Mouse (Mus musculus): ENCODE measurements at regions not wholly inside any gene's neighbourhood (a gene's known extent, or its start where the extent isn't known, plus 50 kb on each side); places are given as distances from the start of the nearest gene placed in this dataset.
"Not testable (repeated sequence)": the region's sequence is repeated elsewhere in the genome, so short reads cannot be mapped to it uniquely, and the experiment has no call there.

GRCm38 (mm10) chr13:58663316-58663715 lies 52.6 kb upstream of the Slc28a3 start:
- no peak for ATAC-seq (replicated peaks; ENCODE audit: insufficient number of reproducible peaks, low FRiP score, low TSS enrichment)
- no peak overlapping the region for H3K9ac ChIP-seq (ENCODE audit: low read depth, low read length)

GRCm38 (mm10) chr13:58668664-58669063 lies 58.0 kb upstream of the Slc28a3 start:
- Histone ChIP-seq H3K4me1 (ENCODE audit: control insufficient read depth, insufficient read depth, low read length) (no peaks in the 10 kb centered on the region), H3K4me3 (ENCODE audit: low read depth, low read length) (no peak overlapping the region), H3K9ac (ENCODE audit: low read depth, low read length) (no peak overlapping the region), H3K36me3 (ENCODE audit: control insufficient read depth, insufficient read depth, low read length) (no peaks in the 10 kb centered on the region), H3K27me3 (ENCODE audit: control insufficient read depth, insufficient read depth, low read length) (no peaks in the 10 kb centered on the region), H3K4me2 (peak overlapping the region; percentile 18), H3K27ac (ENCODE audit: low read depth, low read length) (no peak overlapping the region), H3K9me3 (replicated peaks; ENCODE audit: control insufficient read depth, low read length) (no peaks in the 10 kb centered on the region)
- 48% methylated on average over 21 of the region's 21 CpGs for WGBS (ENCODE audit: insufficient replicate concordance)
- ATAC-seq (replicated peaks; ENCODE audit: insufficient number of reproducible peaks, low FRiP score, low TSS enrichment): no peak

More at GRCm38 (mm10) chr13:58663316-58663715, 52.6 kb upstream of the Slc28a3 start:
- Histone ChIP-seq H3K4me3 (ENCODE audit: low read depth, low read length) (no peak overlapping the region), H3K36me3 (ENCODE audit: control insufficient read depth, insufficient read depth, low read length) (no peaks in the 10 kb centered on the region), H3K9me3 (replicated peaks; ENCODE audit: control insufficient read depth, low read length) (no peaks in the 10 kb centered on the region), H3K4me2 (no peak overlapping the region), H3K4me1 (ENCODE audit: control insufficient read depth, insufficient read depth, low read length) (no peaks in the 10 kb centered on the region; the same call in 1 of the 2 replicates), H3K27ac (ENCODE audit: low read depth, low read length) (no peak overlapping the region), H3K27me3 (ENCODE audit: control insufficient read depth, insufficient read depth, low read length) (no peaks in the 10 kb centered on the region)
- WGBS (ENCODE audit: insufficient replicate concordance): 63% methylated on average over 4 of the region's 4 CpGs

- 80% methylated on average over 9 of the region's 9 CpGs for WGBS (ENCODE audit: insufficient replicate concordance)
- Histone ChIP-seq H3K4me3 (ENCODE audit: low read depth, low read length) (no peak overlapping the region), H3K27ac (ENCODE audit: low read depth, low read length) (no peak overlapping the region), H3K9ac (ENCODE audit: low read depth, low read length) (no peak overlapping the region), H3K9me3 (replicated peaks; ENCODE audit: control insufficient read depth, low read length) (no peaks in the 10 kb centered on the region), H3K4me1 (ENCODE audit: control insufficient read depth, insufficient read depth, low read length) (no peaks in the 10 kb centered on the region), H3K27me3 (ENCODE audit: control insufficient read depth, insufficient read depth, low read length) (no peaks in the 10 kb centered on the region), H3K36me3 (ENCODE audit: control insufficient read depth, insufficient read depth, low read length) (no peaks in the 10 kb centered on the region), H3K4me2 (no peak overlapping the region)
- no peak for ATAC-seq (replicated peaks; ENCODE audit: insufficient number of reproducible peaks, low FRiP score, low TSS enrichment)
These were observed 59.5 kb upstream of the Slc28a3 start for GRCm38 (mm10) chr13:58670206-58670605.

- not testable (repeated sequence) for H3K9ac ChIP-seq (ENCODE audit: low read depth, low read length); H3K27ac ChIP-seq (ENCODE audit: low read depth, low read length); H3K4me1 ChIP-seq (ENCODE audit: control insufficient read depth, insufficient read depth, low read length); ATAC-seq (replicated peaks; ENCODE audit: insufficient number of reproducible peaks, low FRiP score, low TSS enrichment); H3K27me3 ChIP-seq (ENCODE audit: control insufficient read depth, insufficient read depth, low read length); H3K36me3 ChIP-seq (ENCODE audit: control insufficient read depth, insufficient read depth, low read length); H3K4me3 ChIP-seq (ENCODE audit: low read depth, low read length); H3K9me3 ChIP-seq (replicated peaks; ENCODE audit: control insufficient read depth, low read length); H3K4me2 ChIP-seq
- WGBS (ENCODE audit: insufficient replicate concordance): 68% methylated on average over 1 of the region's 1 CpGs
These were observed 64.9 kb upstream of the Slc28a3 start for GRCm38 (mm10) chr13:58675611-58676010.

- WGBS (ENCODE audit: insufficient replicate concordance): 79% methylated on average over 7 of the region's 7 CpGs
- Histone ChIP-seq H3K27me3 (ENCODE audit: control insufficient read depth, insufficient read depth, low read length) (no peaks in the 10 kb centered on the region), H3K4me2 (no peak overlapping the region), H3K36me3 (ENCODE audit: control insufficient read depth, insufficient read depth, low read length) (no peaks in the 10 kb centered on the region), H3K4me3 (ENCODE audit: low read depth, low read length) (no peak overlapping the region), H3K4me1 (ENCODE audit: control insufficient read depth, insufficient read depth, low read length) (no peaks in the 10 kb centered on the region), H3K9ac (ENCODE audit: low read depth, low read length) (no peak overlapping the region), H3K9me3 (replicated peaks; ENCODE audit: control insufficient read depth, low read length) (no peaks in the 10 kb centered on the region), H3K27ac (ENCODE audit: low read depth, low read length) (no peak overlapping the region)
- ATAC-seq (replicated peaks; ENCODE audit: insufficient number of reproducible peaks, low FRiP score, low TSS enrichment): no peak
These were observed 66.8 kb upstream of the Slc28a3 start for GRCm38 (mm10) chr13:58677521-58677920.

DNA sequence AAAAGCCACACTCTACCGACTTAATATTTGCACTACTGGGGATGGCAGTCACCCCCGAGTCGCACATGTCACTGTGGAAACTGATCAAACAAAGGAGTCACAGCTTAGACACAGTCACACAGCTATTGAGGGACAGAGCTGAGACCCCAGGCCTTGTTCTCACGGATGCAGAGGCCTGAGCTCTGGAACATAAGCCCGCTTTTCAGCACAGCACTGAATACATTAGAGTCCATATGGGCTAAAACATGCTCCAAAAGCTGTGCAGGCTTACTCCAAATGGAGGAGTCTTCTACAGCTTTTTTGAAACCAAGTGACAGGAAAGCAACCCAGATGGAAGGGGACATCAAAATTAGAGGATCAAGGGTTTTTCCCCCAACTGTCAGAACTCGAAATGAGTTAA lies 69.0 kb upstream of the Slc28a3 start:
- Histone ChIP-seq H3K36me3 (ENCODE audit: control insufficient read depth, insufficient read depth, low read length) (no peaks in the 10 kb centered on the region), H3K9me3 (replicated peaks; ENCODE audit: control insufficient read depth, low read length) (no peaks in the 10 kb centered on the region), H3K9ac (ENCODE audit: low read depth, low read length) (no peak overlapping the region), H3K4me1 (ENCODE audit: control insufficient read depth, insufficient read depth, low read length) (no peaks in the 10 kb centered on the region), H3K27me3 (ENCODE audit: control insufficient read depth, insufficient read depth, low read length) (no peaks in the 10 kb centered on the region), H3K4me3 (ENCODE audit: low read depth, low read length) (no peak overlapping the region), H3K27ac (ENCODE audit: low read depth, low read length) (no peak overlapping the region), H3K4me2 (no peak overlapping the region)
- WGBS (ENCODE audit: insufficient replicate concordance): 70% methylated on average over 6 of the region's 6 CpGs
- ATAC-seq (replicated peaks; ENCODE audit: insufficient number of reproducible peaks, low FRiP score, low TSS enrichment): no peak

DNA sequence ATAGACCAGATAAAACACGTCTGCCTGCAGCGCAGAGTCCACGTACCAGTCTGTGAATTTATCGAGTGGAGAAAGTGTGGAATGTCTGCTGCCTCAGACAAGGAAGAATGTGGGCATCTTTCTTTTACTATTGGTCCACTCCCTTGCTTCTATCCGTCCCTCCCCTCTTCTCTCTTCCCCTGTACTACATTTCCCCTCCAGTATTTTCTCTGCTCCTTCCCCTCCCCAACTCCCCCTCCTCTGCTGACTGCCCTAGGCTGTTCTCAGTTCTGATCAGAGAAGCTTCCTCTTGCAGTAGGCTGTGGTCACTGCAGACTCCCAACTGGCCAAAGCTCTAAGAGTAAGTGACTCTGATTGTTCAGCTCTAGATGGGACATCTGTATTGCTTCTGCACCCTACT lies 76.1 kb upstream of the Slc28a3 start:
- no peak overlapping the region for H3K9ac ChIP-seq (ENCODE audit: low read depth, low read length)
- ATAC-seq (replicated peaks; ENCODE audit: insufficient number of reproducible peaks, low FRiP score, low TSS enrichment): no peak
- no peaks in the 10 kb centered on the region for H3K27me3 ChIP-seq (ENCODE audit: control insufficient read depth, insufficient read depth, low read length)
- H3K27ac ChIP-seq (ENCODE audit: low read depth, low read length): no peak overlapping the region
- no peak overlapping the region for H3K4me2 ChIP-seq
- H3K36me3 ChIP-seq (ENCODE audit: control insufficient read depth, insufficient read depth, low read length): no peaks in the 10 kb centered on the region
- no peaks in the 10 kb centered on the region; the same call in 1 of the 2 replicates for H3K4me1 ChIP-seq (ENCODE audit: control insufficient read depth, insufficient read depth, low read length)
- no peak overlapping the region for H3K4me3 ChIP-seq (ENCODE audit: low read depth, low read length)
- no peaks in the 10 kb centered on the region for H3K9me3 ChIP-seq (replicated peaks; ENCODE audit: control insufficient read depth, low read length)
- WGBS (ENCODE audit: insufficient replicate concordance): 63% methylated on average over 5 of the region's 5 CpGs

- WGBS (ENCODE audit: insufficient replicate concordance): 47% methylated on average over 2 of the region's 2 CpGs
- H3K27ac ChIP-seq (ENCODE audit: low read depth, low read length): no peak overlapping the region
- no peaks in the 10 kb centered on the region for H3K9me3 ChIP-seq (replicated peaks; ENCODE audit: control insufficient read depth, low read length)
- H3K4me3 ChIP-seq (ENCODE audit: low read depth, low read length): no peak overlapping the region
- no peak for ATAC-seq (replicated peaks; ENCODE audit: insufficient number of reproducible peaks, low FRiP score, low TSS enrichment)
- H3K36me3 ChIP-seq (ENCODE audit: control insufficient read depth, insufficient read depth, low read length): no peaks in the 10 kb centered on the region
- H3K9ac ChIP-seq (ENCODE audit: low read depth, low read length): no peak overlapping the region
- H3K4me2 ChIP-seq: no peak overlapping the region
- no peaks in the 10 kb centered on the region; the same call in 1 of the 2 replicates for H3K4me1 ChIP-seq (ENCODE audit: control insufficient read depth, insufficient read depth, low read length)
- H3K27me3 ChIP-seq (ENCODE audit: control insufficient read depth, insufficient read depth, low read length): no peaks in the 10 kb centered on the region
These were observed 76.9 kb upstream of the Slc28a3 start for GRCm38 (mm10) chr13:58687609-58688008.

DNA sequence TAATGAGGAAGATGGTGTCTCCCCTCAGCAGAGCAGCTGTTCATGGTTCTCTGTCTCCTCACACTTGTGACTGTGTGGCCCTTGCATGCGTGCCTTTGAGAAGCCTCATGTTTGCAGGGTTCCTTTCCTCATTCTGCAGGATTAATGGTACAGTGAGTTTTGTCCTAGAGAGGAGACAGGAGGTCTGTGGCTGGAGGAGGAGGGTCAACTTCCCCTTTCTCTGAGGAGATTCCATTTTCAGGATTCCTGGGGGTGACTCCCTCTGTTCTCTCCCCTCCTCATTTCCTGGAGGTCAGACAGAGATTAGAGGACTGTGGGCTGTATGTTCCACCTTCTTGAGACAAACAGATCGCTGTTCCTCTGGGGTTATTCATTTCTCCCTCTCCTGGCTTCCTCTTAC lies 77.6 kb upstream of the Slc28a3 start:
- WGBS (ENCODE audit: insufficient replicate concordance): 30% methylated on average over 2 of the region's 2 CpGs
- no peaks in the 10 kb centered on the region; the same call in 1 of the 2 replicates for H3K4me1 ChIP-seq (ENCODE audit: control insufficient read depth, insufficient read depth, low read length)
- ATAC-seq (replicated peaks; ENCODE audit: insufficient number of reproducible peaks, low FRiP score, low TSS enrichment): no peak

More for the DNA sequence above, 77.6 kb upstream of the Slc28a3 start:
- H3K27ac ChIP-seq (ENCODE audit: low read depth, low read length): no peak overlapping the region
- H3K27me3 ChIP-seq (ENCODE audit: control insufficient read depth, insufficient read depth, low read length): no peaks in the 10 kb centered on the region
- H3K36me3 ChIP-seq (ENCODE audit: control insufficient read depth, insufficient read depth, low read length): no peaks in the 10 kb centered on the region
- H3K9ac ChIP-seq (ENCODE audit: low read depth, low read length): no peak overlapping the region
- no peak overlapping the region for H3K4me3 ChIP-seq (ENCODE audit: low read depth, low read length)
- H3K4me2 ChIP-seq: no peak overlapping the region
- no peaks in the 10 kb centered on the region for H3K9me3 ChIP-seq (replicated peaks; ENCODE audit: control insufficient read depth, low read length)

Data from heart, embryonic 11.5 days (tissue).